Mouse (Mus musculus): ENCODE data around the gene Cyp4f14. TPM values are rescaled to one million over a fixed set of nuclear protein-coding genes. Genes with fewer than 3 reads are reported as not detected.
"Not testable (repeated sequence)": the region's sequence is repeated elsewhere in the genome, so short reads cannot be mapped to it uniquely, and the experiment has no call there.

The Cyp4f14 gene
- polyA plus RNA-seq, 1 experiment from 2014 or later, result not detected

DNA sequence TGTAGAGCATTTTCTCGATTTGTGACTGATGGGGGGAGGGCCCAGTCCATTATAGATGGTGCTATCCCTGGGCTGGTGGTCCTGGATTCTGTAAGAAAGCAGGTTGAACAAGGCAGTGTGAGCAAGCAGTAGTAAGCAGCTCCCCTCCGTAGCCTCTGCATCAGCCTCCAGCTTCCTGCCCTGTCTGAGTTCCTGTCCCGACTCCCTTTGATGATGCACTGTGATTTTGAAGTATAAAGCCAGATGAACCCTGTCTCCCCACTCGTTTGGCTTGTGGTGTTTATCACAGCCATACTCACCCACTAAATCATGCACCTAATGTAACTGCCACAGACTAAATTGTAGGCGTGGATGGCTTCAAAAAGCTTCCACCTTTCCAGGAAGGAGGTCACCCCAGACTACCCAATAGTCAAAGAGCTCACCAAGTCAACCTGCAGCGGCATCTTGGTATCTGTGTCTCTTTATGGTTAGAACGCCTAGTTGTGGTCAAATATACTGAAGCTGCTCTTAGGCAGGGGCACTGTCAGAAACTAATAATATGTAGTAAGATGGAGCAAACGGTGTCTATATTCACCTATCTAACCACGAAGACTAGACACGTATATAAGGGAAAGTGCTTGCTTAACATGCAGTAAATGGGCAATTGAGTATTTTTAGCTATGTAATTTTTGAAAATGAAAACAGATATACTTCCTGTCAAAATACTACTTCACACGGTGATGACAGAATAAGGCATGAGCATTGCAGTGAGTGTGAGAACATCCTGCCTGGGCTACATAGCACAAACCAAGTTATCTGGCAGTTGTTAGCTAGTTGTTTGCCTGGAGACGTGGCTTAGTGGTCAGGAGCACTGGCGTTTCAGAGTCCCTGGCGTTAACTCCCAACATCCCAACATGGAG is 36.6 kb downstream of the Cyp4f14 start:
- peaks cover 5% of the 10 kb centered on the region; the same call in 1 of the 2 replicates for H3K27me3 ChIP-seq (ENCODE audit: control insufficient read depth, insufficient read depth, low read length)
- H3K36me3 ChIP-seq (ENCODE audit: control insufficient read depth, insufficient read depth, low read length), result peaks cover 9% of the 10 kb centered on the region; the same call in 1 of the 2 replicates
- H3K4me1 ChIP-seq (ENCODE audit: control insufficient read depth, insufficient read depth, low read length), result 0 out of 2 replicates have a peak, but pooled peaks cover 4% of the 10 kb centered on the region
- H3K9me3 ChIP-seq (replicated peaks; ENCODE audit: control insufficient read depth, low read length), result no peaks in the 10 kb centered on the region
- WGBS (ENCODE audit: insufficient replicate concordance), result 87% methylated on average over 14 of the region's 14 CpGs
- no peak overlapping the region for H3K4me3 ChIP-seq (ENCODE audit: low read depth, low read length)
- H3K27ac ChIP-seq (ENCODE audit: low read depth, low read length), result no peak overlapping the region
- no peak for ATAC-seq (replicated peaks; ENCODE audit: insufficient number of reproducible peaks, low FRiP score, low TSS enrichment)
- no peak overlapping the region for H3K4me2 ChIP-seq
- no peak overlapping the region for H3K9ac ChIP-seq (ENCODE audit: low read depth, low read length)

DNA sequence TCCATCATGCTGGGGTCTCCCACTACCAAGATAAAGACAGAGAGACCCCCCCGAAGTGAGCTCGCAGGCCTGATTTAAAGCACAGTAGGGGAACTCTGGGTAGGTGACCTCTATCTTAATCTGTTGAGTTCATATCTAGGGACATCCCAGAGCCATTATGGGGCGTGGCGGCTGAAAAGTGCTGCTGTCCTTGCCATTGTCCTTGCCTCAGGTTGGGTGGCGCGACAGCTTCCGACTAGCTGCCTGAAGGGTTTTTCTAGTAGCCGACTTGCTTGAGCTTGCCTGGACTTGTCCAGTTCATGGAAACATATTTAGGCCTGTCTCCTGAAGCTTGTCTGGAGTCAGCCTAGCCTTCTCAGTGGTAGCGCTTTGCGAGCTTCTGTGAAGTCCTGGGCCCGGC is 38.4 kb downstream of the Cyp4f14 start:
- Histone ChIP-seq H3K4me2 (no peak overlapping the region), H3K27ac (ENCODE audit: low read depth, low read length) (no peak overlapping the region), H3K4me1 (ENCODE audit: control insufficient read depth, insufficient read depth, low read length) (0 out of 2 replicates have a peak, but pooled peaks cover 4% of the 10 kb centered on the region), H3K36me3 (ENCODE audit: control insufficient read depth, insufficient read depth, low read length) (peaks cover 7% of the 10 kb centered on the region; the same call in 1 of the 2 replicates), H3K9me3 (replicated peaks; ENCODE audit: control insufficient read depth, low read length) (no peaks in the 10 kb centered on the region), H3K27me3 (ENCODE audit: control insufficient read depth, insufficient read depth, low read length) (peaks cover 5% of the 10 kb centered on the region; the same call in 1 of the 2 replicates), H3K4me3 (ENCODE audit: low read depth, low read length) (no peak overlapping the region), H3K9ac (ENCODE audit: low read depth, low read length) (no peak overlapping the region)
- ATAC-seq (replicated peaks; ENCODE audit: insufficient number of reproducible peaks, low FRiP score, low TSS enrichment), result no peak
- 90% methylated on average over 11 of the region's 11 CpGs for WGBS (ENCODE audit: insufficient replicate concordance)

DNA sequence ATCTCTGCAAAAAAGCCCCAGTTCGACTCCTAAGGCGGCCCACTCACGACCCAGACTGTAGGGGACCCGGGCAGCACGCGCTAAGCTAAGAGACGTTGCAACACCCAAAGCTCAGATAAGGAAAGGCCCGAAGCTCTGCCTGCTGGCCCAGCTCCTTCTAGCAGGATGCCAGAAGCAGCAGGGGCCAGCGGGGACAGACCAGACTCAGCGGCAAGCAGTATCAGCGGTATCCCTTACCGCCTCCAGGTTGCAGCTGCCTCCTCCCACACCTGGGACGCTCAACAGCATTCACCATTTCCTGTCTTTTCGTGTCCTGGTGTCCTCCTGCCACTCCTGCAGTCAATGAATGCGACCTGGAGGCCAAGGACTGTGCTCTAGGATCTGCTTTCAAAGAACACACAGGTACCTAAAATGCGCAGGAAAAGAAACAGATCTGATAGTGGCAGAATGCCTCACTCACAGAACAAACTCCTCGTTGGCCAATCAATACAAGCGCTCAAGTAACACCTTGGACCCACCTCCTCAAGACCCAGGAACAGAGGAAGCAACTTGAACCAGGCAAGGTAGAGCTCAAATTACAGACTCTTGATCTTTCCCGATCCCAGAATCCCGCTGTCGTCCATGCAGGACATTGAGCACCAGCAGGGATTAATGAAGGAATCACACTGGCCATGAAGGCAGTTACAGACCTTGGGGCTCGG is 39.5 kb downstream of the Cyp4f14 start:
- no peak for ATAC-seq (replicated peaks; ENCODE audit: insufficient number of reproducible peaks, low FRiP score, low TSS enrichment)
- Histone ChIP-seq H3K27me3 (ENCODE audit: control insufficient read depth, insufficient read depth, low read length) (peaks cover 5% of the 10 kb centered on the region; the same call in 1 of the 2 replicates), H3K36me3 (ENCODE audit: control insufficient read depth, insufficient read depth, low read length) (no peaks in the 10 kb centered on the region), H3K27ac (ENCODE audit: low read depth, low read length) (no peak overlapping the region), H3K4me2 (peak overlapping the region; percentile 49), H3K9me3 (replicated peaks; ENCODE audit: control insufficient read depth, low read length) (no peaks in the 10 kb centered on the region), H3K4me1 (ENCODE audit: control insufficient read depth, insufficient read depth, low read length) (0 out of 2 replicates have a peak, but pooled peaks cover 4% of the 10 kb centered on the region), H3K4me3 (ENCODE audit: low read depth, low read length) (no peak overlapping the region; the same call in 1 of the 2 replicates), H3K9ac (ENCODE audit: low read depth, low read length) (no peak overlapping the region)
- WGBS (ENCODE audit: insufficient replicate concordance), result 3% methylated on average over 22 of the region's 22 CpGs

DNA sequence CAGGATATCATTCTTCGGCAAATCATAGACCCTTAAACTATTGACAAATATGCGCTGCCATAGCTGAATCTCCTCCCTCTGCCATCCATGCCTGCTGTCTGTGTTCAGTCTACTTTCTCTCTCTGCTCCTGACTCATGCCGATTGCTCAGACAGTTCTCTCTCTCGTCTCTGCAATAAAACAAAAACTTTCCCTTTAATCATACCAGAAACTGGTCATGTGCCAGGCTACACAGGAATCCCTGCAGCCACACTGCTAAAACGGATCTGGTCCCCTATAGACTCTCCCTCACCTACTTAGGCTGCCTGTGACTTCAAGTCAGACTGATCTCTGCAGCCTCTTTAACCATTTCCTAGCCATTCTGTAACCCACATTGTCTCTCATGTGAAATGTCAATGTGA is 44.4 kb downstream of the Cyp4f14 start:
- no peak overlapping the region for H3K9ac ChIP-seq (ENCODE audit: low read depth, low read length)
- ATAC-seq (replicated peaks; ENCODE audit: insufficient number of reproducible peaks, low FRiP score, low TSS enrichment), result no peak
- H3K27ac ChIP-seq (ENCODE audit: low read depth, low read length), result no peak overlapping the region
- H3K36me3 ChIP-seq (ENCODE audit: control insufficient read depth, insufficient read depth, low read length), result no peaks in the 10 kb centered on the region
- 68% methylated on average over 5 of the region's 5 CpGs for WGBS (ENCODE audit: insufficient replicate concordance)
- no peaks in the 10 kb centered on the region; the same call in 1 of the 2 replicates for H3K9me3 ChIP-seq (replicated peaks; ENCODE audit: control insufficient read depth, low read length)
- H3K4me3 ChIP-seq (ENCODE audit: low read depth, low read length), result no peak overlapping the region
- peaks cover 5% of the 10 kb centered on the region; the same call in 1 of the 2 replicates for H3K27me3 ChIP-seq (ENCODE audit: control insufficient read depth, insufficient read depth, low read length)
- no peak overlapping the region for H3K4me2 ChIP-seq
- H3K4me1 ChIP-seq (ENCODE audit: control insufficient read depth, insufficient read depth, low read length), result 0 out of 2 replicates have a peak, but pooled peaks cover 4% of the 10 kb centered on the region

DNA sequence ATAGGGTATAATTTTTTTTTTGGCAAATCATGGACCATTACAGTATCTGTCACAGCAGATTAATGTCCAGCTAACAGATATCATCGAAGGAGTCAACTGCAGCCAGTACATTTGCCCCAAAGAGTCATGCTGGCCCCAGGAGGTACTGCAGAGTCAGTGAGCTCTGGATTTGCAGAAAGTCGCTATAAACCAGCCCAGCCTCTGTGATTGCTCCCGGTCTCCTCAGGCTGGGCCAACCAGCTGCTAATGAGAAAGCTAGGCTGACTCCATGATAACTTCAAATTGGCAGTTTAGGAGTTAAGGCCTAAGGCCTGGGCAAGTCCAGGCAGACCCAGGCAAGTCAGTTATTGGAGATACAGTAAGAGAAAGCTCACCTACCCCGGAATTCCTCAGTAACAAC is 45.1 kb downstream of the Cyp4f14 start:
- no peak overlapping the region for H3K4me2 ChIP-seq
- H3K9me3 ChIP-seq (replicated peaks; ENCODE audit: control insufficient read depth, low read length), result no peaks in the 10 kb centered on the region; the same call in 1 of the 2 replicates
- H3K27ac ChIP-seq (ENCODE audit: low read depth, low read length), result no peak overlapping the region
- peaks cover 3% of the 10 kb centered on the region; the same call in 1 of the 2 replicates for H3K27me3 ChIP-seq (ENCODE audit: control insufficient read depth, insufficient read depth, low read length)
- H3K9ac ChIP-seq (ENCODE audit: low read depth, low read length), result no peak overlapping the region
- H3K36me3 ChIP-seq (ENCODE audit: control insufficient read depth, insufficient read depth, low read length), result no peaks in the 10 kb centered on the region
- WGBS (ENCODE audit: insufficient replicate concordance), result 72% methylated on average over 4 of the region's 4 CpGs
- no peak overlapping the region for H3K4me3 ChIP-seq (ENCODE audit: low read depth, low read length)
- no peaks in the 10 kb centered on the region for H3K4me1 ChIP-seq (ENCODE audit: control insufficient read depth, insufficient read depth, low read length)
- no peak for ATAC-seq (replicated peaks; ENCODE audit: insufficient number of reproducible peaks, low FRiP score, low TSS enrichment)

DNA sequence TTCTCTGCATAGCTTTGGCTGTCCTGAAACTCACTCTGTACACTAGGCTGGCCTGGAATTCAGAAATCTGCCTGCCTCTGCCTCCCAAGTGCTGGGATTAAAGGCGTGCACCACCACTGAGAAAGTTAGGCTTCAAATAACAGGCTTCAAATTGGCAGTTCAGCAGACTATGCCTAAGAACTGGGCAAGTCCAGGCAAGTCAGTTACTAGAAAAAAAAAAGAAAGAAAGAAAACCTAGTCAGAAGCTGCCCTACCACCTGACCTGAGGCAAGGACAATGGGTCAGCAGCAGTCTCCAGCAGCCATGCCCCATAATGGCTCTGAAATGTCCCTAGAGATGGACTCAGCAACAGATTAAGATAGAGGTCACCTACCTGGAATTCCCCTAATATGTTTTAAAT is 45.7 kb downstream of the Cyp4f14 start:
- no peak for ATAC-seq (replicated peaks; ENCODE audit: insufficient number of reproducible peaks, low FRiP score, low TSS enrichment)
- Histone ChIP-seq H3K9me3 (replicated peaks; ENCODE audit: control insufficient read depth, low read length) (no peaks in the 10 kb centered on the region; the same call in 1 of the 2 replicates), H3K4me3 (ENCODE audit: low read depth, low read length) (no peak overlapping the region), H3K27ac (ENCODE audit: low read depth, low read length) (no peak overlapping the region), H3K9ac (ENCODE audit: low read depth, low read length) (no peak overlapping the region), H3K36me3 (ENCODE audit: control insufficient read depth, insufficient read depth, low read length) (no peaks in the 10 kb centered on the region), H3K4me1 (ENCODE audit: control insufficient read depth, insufficient read depth, low read length) (no peaks in the 10 kb centered on the region), H3K27me3 (ENCODE audit: control insufficient read depth, insufficient read depth, low read length) (no peaks in the 10 kb centered on the region), H3K4me2 (no peak overlapping the region)
- 88% methylated on average over 1 of the region's 1 CpGs for WGBS (ENCODE audit: insufficient replicate concordance)

DNA sequence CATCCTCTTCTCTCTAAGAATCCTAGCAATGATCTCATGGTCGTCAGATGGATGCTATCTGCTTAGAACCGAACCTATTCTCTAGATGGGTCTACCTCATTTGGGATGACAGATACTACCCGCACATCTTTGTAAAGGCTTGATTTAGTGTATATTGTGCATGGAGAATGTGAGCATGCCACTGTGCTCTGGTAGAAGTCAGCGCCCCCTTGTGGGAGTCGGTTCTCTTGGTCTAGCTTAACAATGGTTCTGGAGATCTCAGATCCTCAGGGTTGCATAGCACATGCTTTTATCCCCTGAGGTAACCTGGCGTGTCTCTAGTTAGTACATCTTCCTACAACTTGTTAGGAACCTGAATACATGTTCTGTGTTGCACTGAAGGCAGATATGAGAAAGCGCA is 49.9 kb downstream of the Cyp4f14 start:
- not testable (repeated sequence) for H3K36me3 ChIP-seq (ENCODE audit: control insufficient read depth, insufficient read depth, low read length); H3K27ac ChIP-seq (ENCODE audit: low read depth, low read length); H3K9me3 ChIP-seq (replicated peaks; ENCODE audit: control insufficient read depth, low read length); H3K4me1 ChIP-seq (ENCODE audit: control insufficient read depth, insufficient read depth, low read length); H3K9ac ChIP-seq (ENCODE audit: low read depth, low read length); H3K27me3 ChIP-seq (ENCODE audit: control insufficient read depth, insufficient read depth, low read length); H3K4me2 ChIP-seq; H3K4me3 ChIP-seq (ENCODE audit: low read depth, low read length); ATAC-seq (replicated peaks; ENCODE audit: insufficient number of reproducible peaks, low FRiP score, low TSS enrichment)
- 58% methylated on average over 3 of the region's 7 CpGs for WGBS (ENCODE audit: insufficient replicate concordance)

DNA sequence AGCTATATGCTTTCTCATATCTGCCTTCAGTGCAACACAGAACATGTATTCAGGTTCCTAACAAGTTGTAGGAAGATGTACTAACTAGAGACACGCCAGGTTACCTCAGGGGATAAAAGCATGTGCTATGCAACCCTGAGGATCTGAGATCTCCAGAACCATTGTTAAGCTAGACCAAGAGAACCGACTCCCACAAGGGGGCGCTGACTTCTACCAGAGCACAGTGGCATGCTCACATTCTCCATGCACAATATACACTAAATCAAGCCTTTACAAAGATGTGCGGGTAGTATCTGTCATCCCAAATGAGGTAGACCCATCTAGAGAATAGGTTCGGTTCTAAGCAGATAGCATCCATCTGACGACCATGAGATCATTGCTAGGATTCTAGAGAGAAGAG is 60.4 kb downstream of the Cyp4f14 start:
- not testable (repeated sequence) for H3K9me3 ChIP-seq (replicated peaks; ENCODE audit: control insufficient read depth, low read length); ATAC-seq (replicated peaks; ENCODE audit: insufficient number of reproducible peaks, low FRiP score, low TSS enrichment); H3K9ac ChIP-seq (ENCODE audit: low read depth, low read length); H3K4me3 ChIP-seq (ENCODE audit: low read depth, low read length); H3K4me2 ChIP-seq; H3K4me1 ChIP-seq (ENCODE audit: control insufficient read depth, insufficient read depth, low read length); H3K27me3 ChIP-seq (ENCODE audit: control insufficient read depth, insufficient read depth, low read length); H3K36me3 ChIP-seq (ENCODE audit: control insufficient read depth, insufficient read depth, low read length); H3K27ac ChIP-seq (ENCODE audit: low read depth, low read length)
- 48% methylated on average over 2 of the region's 6 CpGs for WGBS (ENCODE audit: insufficient replicate concordance)

Data from heart, embryonic 11.5 days (tissue).